8 mouse cellular contexts compared by ENCODE assay signal in genomic region chr15:7931605-7932008, GRCm38 (mm10).
DNase-seq lines count a peak whose midpoint lies in the region; ATAC-seq and TF ChIP-seq lines count a peak whose summit lies in the region.

No protein-coding gene starts in this region.

- peaks cover 18% of the 10 kb centered on the region for H3K4me1 ChIP-seq in heart, embryonic 15.5 days (replicated peaks)
- H3K4me1 ChIP-seq in limb, embryonic 14.5 days (ENCODE audit: control insufficient read depth, insufficient read depth, low read length), result peaks cover 10% of the 10 kb centered on the region; the same call in 1 of the 2 replicates
- H3K4me1 ChIP-seq in hindbrain, postnatal 0 days (ENCODE audit: insufficient read depth, low read length), result no peaks in the 10 kb centered on the region

- H3K27ac ChIP-seq in heart, embryonic 15.5 days, result 0 out of 2 replicates have a peak overlapping the region, but pooled peaks have one; percentile 34
- H3K27ac ChIP-seq in limb, embryonic 14.5 days (replicated peaks; ENCODE audit: low read depth, low read length), result no peak overlapping the region
- no peak overlapping the region for H3K27ac ChIP-seq in hindbrain, postnatal 0 days

- DNase-seq in thymus, adult 18-20 months, result peak; percentile 3 to 5
- DNase-seq in thymus, postnatal 14 days, result no peak
- peak; percentile 81 for DNase-seq in limb, embryonic 14.5 days (ENCODE audit: low spot score)
- DNase-seq in skeletal muscle tissue, adult 2 months (ENCODE audit: low read depth, low spot score), result peak; percentile 96
- no peak for DNase-seq in hindbrain, postnatal 0 days (ENCODE audit: low spot score)
- no peak for DNase-seq in cerebellum, postnatal 4 days (ENCODE audit: low spot score in 2 of 2)
- no peak for DNase-seq in cerebellum, postnatal 25 days

- 54% methylated on average over 8 of the region's 8 CpGs for WGBS in heart, embryonic 15.5 days
- WGBS in limb, embryonic 14.5 days, result 40% methylated on average over 8 of the region's 8 CpGs
- 83% methylated on average over 8 of the region's 8 CpGs for WGBS in hindbrain, postnatal 0 days

- H3K9me3 ChIP-seq in heart, embryonic 15.5 days (replicated peaks), result no peaks in the 10 kb centered on the region
- H3K9me3 ChIP-seq in limb, embryonic 14.5 days (ENCODE audit: control insufficient read depth, low read length), result no peaks in the 10 kb centered on the region
- H3K9me3 ChIP-seq in hindbrain, postnatal 0 days (ENCODE audit: low read length), result no peaks in the 10 kb centered on the region

- ATAC-seq in heart, embryonic 15.5 days (replicated peaks; ENCODE audit: insufficient number of reproducible peaks, insufficient read depth, low FRiP score, low read depth), result peak; percentile 66
- ATAC-seq in limb, embryonic 14.5 days (ENCODE audit: low FRiP score, low read depth), result peak; percentile 92
- no peak for ATAC-seq in hindbrain, postnatal 0 days

- H3K27me3 ChIP-seq in heart, embryonic 15.5 days, result no peaks in the 10 kb centered on the region
- H3K27me3 ChIP-seq in limb, embryonic 14.5 days (ENCODE audit: control insufficient read depth, insufficient read depth, low read length), result no peaks in the 10 kb centered on the region
- H3K27me3 ChIP-seq in hindbrain, postnatal 0 days (ENCODE audit: insufficient read depth, low read length), result no peaks in the 10 kb centered on the region

- no peak overlapping the region for H3K4me3 ChIP-seq in heart, embryonic 15.5 days
- no peak overlapping the region for H3K4me3 ChIP-seq in limb, embryonic 14.5 days (replicated peaks; ENCODE audit: low read length)
- no peak overlapping the region for H3K4me3 ChIP-seq in hindbrain, postnatal 0 days (ENCODE audit: low read length)

- H3K9ac ChIP-seq in heart, embryonic 15.5 days, result no peak overlapping the region
- no peak overlapping the region for H3K9ac ChIP-seq in limb, embryonic 14.5 days (ENCODE audit: low read depth, low read length, severe bottlenecking)
- H3K9ac ChIP-seq in hindbrain, postnatal 0 days (replicated peaks; ENCODE audit: low read length), result no peak overlapping the region

- TF ChIP-seq CTCF in hindbrain, postnatal 0 days (IDR thresholded peaks at IDR 0.05; ENCODE audit: low read depth), result no peak

- no peak for TF ChIP-seq POLR2A in limb, embryonic 14.5 days (IDR thresholded peaks at IDR 0.05; ENCODE audit: borderline replicate concordance, extremely low read depth, insufficient read depth, insufficient read length)

- H3K36me3 ChIP-seq in heart, embryonic 15.5 days, result no peaks in the 10 kb centered on the region
- H3K36me3 ChIP-seq in limb, embryonic 14.5 days (ENCODE audit: control insufficient read depth, insufficient read depth, low read length), result no peaks in the 10 kb centered on the region
- no peaks in the 10 kb centered on the region for H3K36me3 ChIP-seq in hindbrain, postnatal 0 days (ENCODE audit: insufficient read depth, low read length)

- H3K4me2 ChIP-seq in heart, embryonic 15.5 days, result 0 out of 2 replicates have a peak overlapping the region, but pooled peaks have one; percentile 18
- no peak overlapping the region for H3K4me2 ChIP-seq in limb, embryonic 14.5 days (replicated peaks; ENCODE audit: low read depth, low read length, severe bottlenecking)
- H3K4me2 ChIP-seq in hindbrain, postnatal 0 days (ENCODE audit: low read depth, low read length), result no peak overlapping the region

Comparison
In these comparisons a context has a peak if more than half of its experiments do, and no peak if none do; other contexts are left out.
1. DNase-seq: peak in thymus, adult 18-20 months (2 of 2), limb, embryonic 14.5 days (single experiment) and skeletal muscle tissue, adult 2 months (single experiment); none in thymus, postnatal 14 days (single experiment), hindbrain, postnatal 0 days (single experiment), cerebellum, postnatal 4 days (0 of 2) and cerebellum, postnatal 25 days (0 of 2).